Mouse (Mus musculus) liver, embryonic 16.5 days (tissue): ENCODE measurements around the gene Fgd3. TPM values are rescaled to one million over a fixed set of nuclear protein-coding genes. Genes with fewer than 3 reads are reported as not detected.

Experiments used
- ATAC-seq: fragments of 200-750 bp; cut with Nextera tagmentation; 2 replicates; pipeline ENCODE4 v1.8.0; 2017; ENCODE audit warnings: low read depth, mild to moderate bottlenecking, moderate number of reproducible peaks, moderate library complexity
- H3K27ac ChIP-seq: fragments of 300-500 bp; sonication (generic); 2 replicates; pipeline ENCODE4 v1.5.1; 2014; ENCODE audit warnings: mild to moderate bottlenecking, low read length
- H3K27me3 ChIP-seq: fragments of 300-500 bp; sonication (generic); 2 replicates; pipeline ENCODE4 v1.6.1; 2014; ENCODE audit warnings: low read depth, low read length, mixed read lengths; ENCODE audit not compliant: control insufficient read depth, insufficient read depth
- H3K36me3 ChIP-seq: fragments of 300-500 bp; sonication (generic); 2 replicates; pipeline ENCODE4 v1.6.1; 2014; ENCODE audit warnings: mild to moderate bottlenecking; ENCODE audit not compliant: control insufficient read depth, insufficient read depth
- H3K4me1 ChIP-seq: fragments of 300-500 bp; sonication (generic); 2 replicates; pipeline ENCODE4 v1.6.1; 2014; ENCODE audit warnings: low read depth, low read length, mixed read lengths; ENCODE audit not compliant: control insufficient read depth
- H3K4me2 ChIP-seq: fragments of 300-500 bp; sonication (generic); 2 replicates; pipeline ENCODE4 v1.6.1; 2014; ENCODE audit warnings: low read depth, low read length, mixed read lengths
- H3K4me3 ChIP-seq: fragments of 300-500 bp; sonication (generic); 2 replicates; pipeline ENCODE4 v1.5.1; 2014; ENCODE audit warnings: low read depth, mild to moderate bottlenecking, low read length
- H3K9ac ChIP-seq: fragments of 300-500 bp; sonication (generic); 2 replicates; pipeline ENCODE4 v1.6.1; 2014; ENCODE audit warnings: low read depth, low read length
- H3K9me3 ChIP-seq: fragments of 300-500 bp; sonication (generic); replicated peaks from 2 replicates; pipeline ENCODE4 v1.6.1; 2016; ENCODE audit warnings: low read length; ENCODE audit not compliant: control insufficient read depth
- WGBS: fragments of 180-500 bp; shearing (Covaris S2); extraction: QIAGEN DNeasy Blood & Tissue Kit; methylation state at CpG from one replicate; pipeline ENCODE4 v1.1.7; 2014; ENCODE audit not compliant: insufficient replicate concordance; 5-methylcytosine and 5-hydroxymethylcytosine counted together
- polyA plus RNA-seq: library from polyadenylated mRNA; unstranded; fragments of >200 nt; fragmentation: Nextera tagmentation; extraction: Ambion mirVana; gene quantifications from 2 replicates; pipeline ENCODE4 v1.2.1, GENCODE M21; 2015

The Fgd3 gene
- polyA plus RNA-seq, 1 experiment from 2014 or later = 0.70 TPM

DNA sequence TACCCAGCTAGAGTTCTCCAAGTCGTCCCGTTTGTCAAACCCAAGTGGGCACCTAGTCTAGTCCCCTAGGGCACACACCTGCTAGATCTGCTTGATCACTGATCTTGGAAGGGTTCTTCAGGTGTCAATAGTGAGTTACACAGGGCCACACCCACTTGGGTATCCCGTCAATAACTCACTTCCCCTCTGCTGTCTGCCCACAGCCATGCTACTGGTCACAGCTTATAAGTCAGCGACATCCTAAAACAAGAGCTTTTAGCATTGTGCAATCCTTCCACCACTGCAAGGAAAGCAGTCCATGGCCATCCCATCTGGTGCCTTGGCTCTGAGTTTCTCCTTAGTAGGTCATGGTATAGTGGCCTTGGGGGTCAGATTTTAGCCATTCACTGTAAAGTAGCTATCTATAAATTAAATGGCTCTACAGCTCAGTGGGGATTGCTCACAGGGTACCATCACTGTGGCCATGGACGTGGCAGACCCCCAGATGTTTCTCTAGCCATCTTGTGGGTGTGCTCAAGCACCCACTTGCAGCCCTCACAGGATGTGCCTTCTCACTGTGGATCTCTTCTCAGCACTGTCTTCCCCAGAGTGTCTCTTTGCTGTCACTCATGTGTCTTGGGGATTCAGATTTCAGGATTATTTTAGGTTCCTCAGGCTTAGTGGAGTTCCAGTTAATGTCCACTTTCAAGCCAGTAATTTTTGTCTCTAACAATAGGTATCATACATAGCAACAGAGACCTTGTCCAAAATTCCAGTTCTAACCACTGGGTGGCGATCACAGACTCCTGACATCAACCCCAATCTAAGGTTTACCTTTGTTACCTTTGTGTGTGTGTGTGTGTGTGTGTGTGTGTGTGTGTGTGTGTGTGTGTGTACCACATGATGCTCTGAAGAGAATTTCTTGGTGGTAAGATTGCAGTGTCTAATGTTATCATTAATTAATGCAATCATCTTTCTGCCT is 6.4 kb upstream of the Fgd3 start:
- Histone ChIP-seq H3K27me3 (no peaks in the 10 kb centered on the region), H3K4me2 (no peak overlapping the region), H3K27ac (no peak overlapping the region), H3K4me3 (no peak overlapping the region), H3K9ac (no peak overlapping the region), H3K9me3 (no peaks in the 10 kb centered on the region), H3K36me3 (no peaks in the 10 kb centered on the region), H3K4me1 (no peaks in the 10 kb centered on the region; the same call in none of the 2 replicates)
- ATAC-seq = no peak
- WGBS = 33% methylated on average over 6 of the region's 6 CpGs

DNA sequence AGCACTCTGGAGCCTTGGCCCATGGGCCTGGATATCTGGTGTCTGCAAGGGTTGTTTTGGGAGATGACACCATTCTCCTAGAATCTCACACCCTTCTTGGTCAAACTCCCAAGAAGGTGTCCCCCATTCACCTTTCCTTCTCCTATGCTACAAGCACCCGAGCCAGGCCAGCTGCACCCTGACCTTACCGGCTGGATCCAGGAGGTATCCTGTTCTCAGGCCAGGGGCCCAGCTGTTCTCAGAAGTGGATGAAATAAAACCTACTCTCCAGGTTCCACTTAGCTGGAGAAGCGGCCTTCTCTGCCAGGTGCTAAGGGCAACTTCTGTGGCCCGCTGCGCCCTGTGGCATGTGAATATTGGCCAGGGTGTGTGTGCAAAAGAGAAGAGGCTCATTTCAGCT is 4.8 kb upstream of the Fgd3 start:
- Histone ChIP-seq H3K9me3 (no peaks in the 10 kb centered on the region), H3K9ac (no peak overlapping the region), H3K27ac (no peak overlapping the region), H3K4me3 (no peak overlapping the region), H3K4me1 (no peaks in the 10 kb centered on the region; the same call in none of the 2 replicates), H3K4me2 (no peak overlapping the region), H3K27me3 (no peaks in the 10 kb centered on the region), H3K36me3 (no peaks in the 10 kb centered on the region)
- no peak for ATAC-seq
- WGBS = 74% methylated on average over 5 of the region's 5 CpGs

- Histone ChIP-seq H3K4me1 (no peaks in the 10 kb centered on the region; the same call in none of the 2 replicates), H3K27ac (no peak overlapping the region), H3K4me2 (no peak overlapping the region), H3K4me3 (no peak overlapping the region), H3K9me3 (no peaks in the 10 kb centered on the region), H3K9ac (no peak overlapping the region), H3K27me3 (no peaks in the 10 kb centered on the region), H3K36me3 (no peaks in the 10 kb centered on the region)
- 54% methylated on average over 5 of the region's 5 CpGs for WGBS
- no peak for ATAC-seq
Observed at GRCm38 (mm10) chr13:49322739-49323138, 2.6 kb upstream of the Fgd3 start.

- Histone ChIP-seq H3K27ac (no peak overlapping the region), H3K4me3 (no peak overlapping the region), H3K36me3 (no peaks in the 10 kb centered on the region), H3K9ac (no peak overlapping the region), H3K27me3 (no peaks in the 10 kb centered on the region), H3K4me2 (no peak overlapping the region), H3K9me3 (no peaks in the 10 kb centered on the region), H3K4me1 (no peaks in the 10 kb centered on the region; the same call in none of the 2 replicates)
- ATAC-seq = no peak
- 24% methylated on average over 5 of the region's 5 CpGs for WGBS
Observed at GRCm38 (mm10) chr13:49322169-49322568, 2.1 kb upstream of the Fgd3 start.

- 31% methylated on average over 3 of the region's 3 CpGs for WGBS
- Histone ChIP-seq H3K4me2 (no peak overlapping the region), H3K9ac (no peak overlapping the region), H3K4me3 (no peak overlapping the region), H3K27ac (no peak overlapping the region), H3K27me3 (no peaks in the 10 kb centered on the region), H3K4me1 (no peaks in the 10 kb centered on the region; the same call in none of the 2 replicates), H3K9me3 (no peaks in the 10 kb centered on the region), H3K36me3 (no peaks in the 10 kb centered on the region)
- no peak for ATAC-seq
Observed at GRCm38 (mm10) chr13:49321452-49321851, 1.3 kb upstream of the Fgd3 start.

- Histone ChIP-seq H3K9me3 (no peaks in the 10 kb centered on the region), H3K4me1 (no peaks in the 10 kb centered on the region; the same call in none of the 2 replicates), H3K4me3 (no peak overlapping the region), H3K27ac (no peak overlapping the region), H3K4me2 (no peak overlapping the region), H3K9ac (no peak overlapping the region), H3K27me3 (no peaks in the 10 kb centered on the region), H3K36me3 (no peaks in the 10 kb centered on the region)
- no peak for ATAC-seq
- 62% methylated on average over 1 of the region's 1 CpGs for WGBS
Observed at GRCm38 (mm10) chr13:49320514-49320913, 403 bp upstream of the Fgd3 start.

GRCm38 (mm10) chr13:49317914-49318313 is 2.2 kb downstream of the Fgd3 start:
- no peaks in the 10 kb centered on the region for H3K9me3 ChIP-seq
- H3K4me1 ChIP-seq = no peaks in the 10 kb centered on the region; the same call in none of the 2 replicates
- H3K27ac ChIP-seq = no peak overlapping the region
- no peak overlapping the region for H3K9ac ChIP-seq
- H3K36me3 ChIP-seq = no peaks in the 10 kb centered on the region
- WGBS = 70% methylated on average over 7 of the region's 7 CpGs
- no peaks in the 10 kb centered on the region for H3K27me3 ChIP-seq
- H3K4me3 ChIP-seq = no peak overlapping the region
- H3K4me2 ChIP-seq = no peak overlapping the region
- no peak for ATAC-seq

DNA sequence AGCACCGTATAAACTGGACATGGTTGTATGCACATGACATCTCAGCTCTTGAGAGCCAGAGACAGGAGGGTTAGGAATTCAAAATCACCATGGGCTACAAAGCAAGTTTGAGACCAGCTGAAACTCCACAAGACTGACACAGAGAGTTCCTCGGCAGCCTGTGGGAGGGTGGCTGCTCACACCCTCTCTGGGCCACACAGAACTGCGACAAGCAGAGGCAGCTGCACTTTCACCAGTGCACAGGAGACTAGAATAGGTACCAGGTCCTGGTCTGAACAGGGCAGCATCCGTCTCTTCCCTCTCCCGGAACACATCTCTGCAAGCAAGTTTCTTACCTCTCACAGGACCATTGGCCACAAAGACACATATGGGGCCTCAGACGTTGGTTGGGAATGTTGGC is 2.6 kb downstream of the Fgd3 start:
- Histone ChIP-seq H3K9ac (no peak overlapping the region), H3K27ac (no peak overlapping the region), H3K4me1 (no peaks in the 10 kb centered on the region; the same call in 1 of the 2 replicates), H3K27me3 (no peaks in the 10 kb centered on the region), H3K9me3 (no peaks in the 10 kb centered on the region), H3K4me2 (no peak overlapping the region), H3K4me3 (no peak overlapping the region), H3K36me3 (no peaks in the 10 kb centered on the region)
- 66% methylated on average over 6 of the region's 6 CpGs for WGBS
- ATAC-seq = no peak
